Mouse (Mus musculus): ENCODE measurements around the gene Rab17.

GRCm38 (mm10) chr1:91017111-91017758 is 47.8 kb upstream of the Rab17 start:
- TF ChIP-seq POLR2A (IDR thresholded peaks at IDR 0.05; ENCODE audit: low read depth, low read length) (no peak), CTCF (IDR thresholded peaks at IDR 0.05; ENCODE audit: borderline replicate concordance, insufficient read depth, low read length) (no peak)
